Mouse (Mus musculus): ENCODE measurements around the gene Chad. TPM values are rescaled to one million over a fixed set of nuclear protein-coding genes. Genes with fewer than 3 reads are reported as not detected.
A peak's percentile ranks its signal among the peaks of the same experiment; 100 is the strongest.

The Chad gene
- polyA plus RNA-seq, 1 experiment from 2014 or later = 0.20 TPM

- Histone ChIP-seq H3K27ac (ENCODE audit: low read depth, low read length) (no peak within 1 kb of the TSS), H3K4me3 (ENCODE audit: low read depth, low read length) (peak within 1 kb of the TSS; percentile 39), H3K36me3 (ENCODE audit: control insufficient read depth, insufficient read depth, low read length) (no peaks in the 10 kb centered on the region), H3K9me3 (ENCODE audit: control insufficient read depth, low read length) (no peaks in the 10 kb centered on the region), H3K4me2 (peak within 1 kb of the TSS; percentile 56), H3K9ac (ENCODE audit: low read length) (peak within 1 kb of the TSS; percentile 56), H3K4me1 (ENCODE audit: control insufficient read depth, insufficient read depth, low read length) (no peaks in the 10 kb centered on the region), H3K27me3 (ENCODE audit: control insufficient read depth, insufficient read depth, low read length) (no peaks in the 10 kb centered on the region)
- peak; percentile 96 for ATAC-seq (ENCODE audit: low FRiP score)
- peak; percentile 97 for DNase-seq (ENCODE audit: low spot score, missing footprints)
- WGBS = 2% methylated on average over 51 of the region's 52 CpGs
Observed at GRCm38 (mm10) chr11:94601321-94602281, 36.8 kb downstream of the Chad start, which contains the start of gene Acsf2. TSS of gene Acsf2 (minus strand) at chr11:94601871.

- no peaks in the 10 kb centered on the region for H3K4me1 ChIP-seq (ENCODE audit: control insufficient read depth, insufficient read depth, low read length)
- H3K4me2 ChIP-seq = peak overlapping the region; percentile 56
- H3K9me3 ChIP-seq (ENCODE audit: control insufficient read depth, low read length) = no peaks in the 10 kb centered on the region
- WGBS = 66% methylated on average over 11 of the region's 11 CpGs
- no peak overlapping the region for H3K4me3 ChIP-seq (ENCODE audit: low read depth, low read length)
- H3K36me3 ChIP-seq (ENCODE audit: control insufficient read depth, insufficient read depth, low read length) = no peaks in the 10 kb centered on the region
- H3K27me3 ChIP-seq (ENCODE audit: control insufficient read depth, insufficient read depth, low read length) = no peaks in the 10 kb centered on the region
- no peak overlapping the region for H3K27ac ChIP-seq (ENCODE audit: low read depth, low read length)
- no peak for ATAC-seq (ENCODE audit: low FRiP score)
- H3K9ac ChIP-seq (ENCODE audit: low read length) = peak overlapping the region; percentile 56
- peak; percentile 86 for DNase-seq (ENCODE audit: low spot score, missing footprints)
Observed at GRCm38 (mm10) chr11:94602356-94602955, 37.6 kb downstream of the Chad start.

GRCm38 (mm10) chr11:94610744-94611740 lies 46.2 kb downstream of the Chad start:
- Histone ChIP-seq H3K4me1 (ENCODE audit: control insufficient read depth, insufficient read depth, low read length) (peaks cover 2% of the 10 kb centered on the region; the same call in 1 of the 2 replicates), H3K4me2 (no peak overlapping the region), H3K4me3 (ENCODE audit: low read depth, low read length) (no peak overlapping the region), H3K27me3 (ENCODE audit: control insufficient read depth, insufficient read depth, low read length) (no peaks in the 10 kb centered on the region), H3K9me3 (ENCODE audit: control insufficient read depth, low read length) (no peaks in the 10 kb centered on the region), H3K27ac (ENCODE audit: low read depth, low read length) (no peak overlapping the region), H3K9ac (ENCODE audit: low read length) (no peak overlapping the region), H3K36me3 (ENCODE audit: control insufficient read depth, insufficient read depth, low read length) (no peaks in the 10 kb centered on the region)
- ATAC-seq (ENCODE audit: low FRiP score) (no peak), DNase-seq (ENCODE audit: low spot score, missing footprints) (no peak)
- WGBS = 77% methylated on average over 4 of the region's 4 CpGs

GRCm38 (mm10) chr11:94614603-94615002 lies 49.8 kb downstream of the Chad start:
- no peak for DNase-seq (ENCODE audit: low spot score, missing footprints)
- no peak overlapping the region for H3K4me3 ChIP-seq (ENCODE audit: low read depth, low read length)

GRCm38 (mm10) chr11:94615494-94615893 lies 50.6 kb downstream of the Chad start:
- peaks cover 2% of the 10 kb centered on the region; the same call in 1 of the 2 replicates for H3K4me1 ChIP-seq (ENCODE audit: control insufficient read depth, insufficient read depth, low read length)
- 24% methylated on average over 4 of the region's 4 CpGs for WGBS
- H3K9me3 ChIP-seq (ENCODE audit: control insufficient read depth, low read length) = no peaks in the 10 kb centered on the region
- H3K27ac ChIP-seq (ENCODE audit: low read depth, low read length) = no peak overlapping the region
- H3K36me3 ChIP-seq (ENCODE audit: control insufficient read depth, insufficient read depth, low read length) = no peaks in the 10 kb centered on the region
- ATAC-seq (ENCODE audit: low FRiP score) = peak; percentile 50; the same call in 1 of the 2 replicates
- peak; percentile 86 for DNase-seq (ENCODE audit: low spot score, missing footprints)
- no peak overlapping the region for H3K4me3 ChIP-seq (ENCODE audit: low read depth, low read length)
- no peak overlapping the region for H3K9ac ChIP-seq (ENCODE audit: low read length)
- no peak overlapping the region for H3K4me2 ChIP-seq
- peaks cover 2% of the 10 kb centered on the region; the same call in 1 of the 2 replicates for H3K27me3 ChIP-seq (ENCODE audit: control insufficient read depth, insufficient read depth, low read length)

More at GRCm38 (mm10) chr11:94614603-94615002, 49.8 kb downstream of the Chad start:
- Histone ChIP-seq H3K4me1 (ENCODE audit: control insufficient read depth, insufficient read depth, low read length) (peaks cover 2% of the 10 kb centered on the region; the same call in 1 of the 2 replicates), H3K27me3 (ENCODE audit: control insufficient read depth, insufficient read depth, low read length) (peaks cover 2% of the 10 kb centered on the region; the same call in 1 of the 2 replicates), H3K27ac (ENCODE audit: low read depth, low read length) (no peak overlapping the region), H3K4me2 (no peak overlapping the region), H3K9ac (ENCODE audit: low read length) (no peak overlapping the region), H3K9me3 (ENCODE audit: control insufficient read depth, low read length) (no peaks in the 10 kb centered on the region), H3K36me3 (ENCODE audit: control insufficient read depth, insufficient read depth, low read length) (no peaks in the 10 kb centered on the region)
- no peak for ATAC-seq (ENCODE audit: low FRiP score)
- WGBS = 83% methylated on average over 4 of the region's 4 CpGs

- Histone ChIP-seq H3K4me1 (ENCODE audit: control insufficient read depth, insufficient read depth, low read length) (peaks cover 2% of the 10 kb centered on the region; the same call in 1 of the 2 replicates), H3K4me3 (ENCODE audit: low read depth, low read length) (no peak overlapping the region), H3K27me3 (ENCODE audit: control insufficient read depth, insufficient read depth, low read length) (peaks cover 2% of the 10 kb centered on the region; the same call in 1 of the 2 replicates), H3K9ac (ENCODE audit: low read length) (no peak overlapping the region), H3K36me3 (ENCODE audit: control insufficient read depth, insufficient read depth, low read length) (no peaks in the 10 kb centered on the region), H3K4me2 (no peak overlapping the region), H3K27ac (ENCODE audit: low read depth, low read length) (no peak overlapping the region), H3K9me3 (ENCODE audit: control insufficient read depth, low read length) (no peaks in the 10 kb centered on the region)
- ATAC-seq (ENCODE audit: low FRiP score) (no peak), DNase-seq (ENCODE audit: low spot score, missing footprints) (no peak)
- WGBS = 91% methylated on average over 2 of the region's 2 CpGs
Observed at GRCm38 (mm10) chr11:94617646-94618045, 52.8 kb downstream of the Chad start.

Other genes with a start within 250 kb of the Chad start
- gene Luc7l3, start 243.1 kb upstream of the Chad start, polyA plus RNA-seq (2014; fragmentation: Nextera tagmentation; extraction: Ambion mirVana) = 113 and 130 TPM in 2 replicates
- gene Ankrd40, start 237.0 kb upstream of the Chad start, polyA plus RNA-seq (2014; fragmentation: Nextera tagmentation; extraction: Ambion mirVana) = 21.5 and 27.4 TPM in 2 replicates
- 0.47 and 0.49 TPM in 2 replicates for gene Abcc3, start 172.1 kb upstream of the Chad start, polyA plus RNA-seq (2014; fragmentation: Nextera tagmentation; extraction: Ambion mirVana)
- 7.6 and 9.3 TPM in 2 replicates for gene Cacna1g, start 90.8 kb upstream of the Chad start, polyA plus RNA-seq (2014; fragmentation: Nextera tagmentation; extraction: Ambion mirVana)
- gene Spata20, start 78.9 kb upstream of the Chad start, polyA plus RNA-seq (2014; fragmentation: Nextera tagmentation; extraction: Ambion mirVana) = not detected in 2 replicates
- 0.27 and 0.50 TPM in 2 replicates for gene Epn3, start 65.1 kb upstream of the Chad start, polyA plus RNA-seq (2014; fragmentation: Nextera tagmentation; extraction: Ambion mirVana)
- 3.7 and 4.1 TPM in 2 replicates for gene Mycbpap, start 43.3 kb upstream of the Chad start, polyA plus RNA-seq (2014; fragmentation: Nextera tagmentation; extraction: Ambion mirVana)
- 3.7 and 3.9 TPM in 2 replicates for gene Rsad1, start 15.8 kb upstream of the Chad start, polyA plus RNA-seq (2014; fragmentation: Nextera tagmentation; extraction: Ambion mirVana)
- 4.9 TPM in 2 replicates for gene Acsf2, start 36.8 kb downstream of the Chad start, polyA plus RNA-seq (2014; fragmentation: Nextera tagmentation; extraction: Ambion mirVana)
- gene Lrrc59, start 64.7 kb downstream of the Chad start, polyA plus RNA-seq (2014; fragmentation: Nextera tagmentation; extraction: Ambion mirVana) = 183 and 199 TPM in 2 replicates
- gene Mrpl27, start 88.7 kb downstream of the Chad start, polyA plus RNA-seq (2014; fragmentation: Nextera tagmentation; extraction: Ambion mirVana) = 125 and 129 TPM in 2 replicates
- 46.8 and 47.7 TPM in 2 replicates for gene Eme1, start 88.9 kb downstream of the Chad start, polyA plus RNA-seq (2014; fragmentation: Nextera tagmentation; extraction: Ambion mirVana)
- 8.2 and 12.0 TPM in 2 replicates for gene Xylt2, start 112.5 kb downstream of the Chad start, polyA plus RNA-seq (2014; fragmentation: Nextera tagmentation; extraction: Ambion mirVana)
- not detected in 2 replicates for gene Gm11541, start 139.5 kb downstream of the Chad start, polyA plus RNA-seq (2014; fragmentation: Nextera tagmentation; extraction: Ambion mirVana)
- 0.22 TPM in 1 of 2 replicates, not detected in the other for gene Cdc34b, start 176.7 kb downstream of the Chad start, polyA plus RNA-seq (2014; fragmentation: Nextera tagmentation; extraction: Ambion mirVana)
- not detected in 2 replicates for gene Tmem92, start 217.7 kb downstream of the Chad start, polyA plus RNA-seq (2014; fragmentation: Nextera tagmentation; extraction: Ambion mirVana)

Measured in midbrain, embryonic 11.5 days (tissue).